Mouse (Mus musculus): Measurements from ENCODE around the gene Inka2.

Inka2 gene

GRCm38 (mm10) chr3:105726037-105726436 is 21.6 kb downstream of the Inka2 start:
- DNase-seq (ENCODE audit: low spot score): no peak

DNA sequence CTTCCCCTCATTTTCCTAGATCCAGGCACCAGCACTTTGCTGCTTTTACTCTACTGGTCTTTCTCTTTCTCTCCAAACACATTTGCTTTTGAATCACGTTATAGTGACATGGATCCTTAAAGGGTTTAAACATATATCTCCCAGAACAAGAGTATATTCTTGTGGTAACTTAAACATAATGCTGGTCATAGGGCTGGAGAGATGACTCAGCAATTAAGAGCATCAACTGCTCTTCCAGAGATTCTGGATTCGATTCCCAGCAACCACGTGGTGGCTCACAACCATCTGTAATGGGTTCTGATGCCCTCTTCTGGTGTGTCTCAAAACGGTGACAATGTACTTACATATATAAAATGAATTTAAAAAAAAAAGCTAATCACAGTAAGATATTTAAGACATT is 28.0 kb downstream of the Inka2 start:
- no peak for DNase-seq (ENCODE audit: low spot score)

- DNase-seq (ENCODE audit: low spot score): no peak
Measured at GRCm38 (mm10) chr3:105733538-105733937, 29.1 kb downstream of the Inka2 start.

- DNase-seq (ENCODE audit: low spot score): no peak
Measured at GRCm38 (mm10) chr3:105735285-105735684, 30.9 kb downstream of the Inka2 start.

- DNase-seq (ENCODE audit: low spot score): no peak
Measured at GRCm38 (mm10) chr3:105736148-105736547, 31.7 kb downstream of the Inka2 start.

- no peak for DNase-seq (ENCODE audit: low spot score)
Measured at GRCm38 (mm10) chr3:105737070-105737469, 32.7 kb downstream of the Inka2 start.

- no peak for DNase-seq (ENCODE audit: low spot score)
Measured at GRCm38 (mm10) chr3:105737666-105738065, 33.3 kb downstream of the Inka2 start.

- no peak for DNase-seq (ENCODE audit: low spot score)
Measured at GRCm38 (mm10) chr3:105746542-105746941, 42.1 kb downstream of the Inka2 start.

- no peak for DNase-seq (ENCODE audit: low spot score)
Measured at GRCm38 (mm10) chr3:105750810-105751209, 46.4 kb downstream of the Inka2 start.

DNA sequence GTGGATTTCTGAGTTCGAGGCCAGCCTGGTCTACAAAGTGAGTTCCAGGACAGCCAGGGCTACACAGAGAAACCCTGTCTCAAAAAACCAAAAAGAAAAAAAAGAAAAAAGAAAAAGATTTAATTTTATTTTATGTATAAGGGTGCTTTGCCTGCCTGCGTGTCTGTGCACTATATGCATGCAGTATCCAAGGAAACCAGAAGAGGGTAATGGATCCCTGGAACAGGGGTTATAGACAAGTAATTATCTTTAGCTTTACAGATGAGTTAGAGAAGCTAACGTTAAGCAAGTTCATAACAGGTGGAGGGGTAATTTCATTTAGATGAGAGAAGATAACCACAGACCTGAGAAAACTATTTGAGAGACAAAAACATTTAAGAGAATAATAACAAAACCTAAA is 49.8 kb downstream of the Inka2 start:
- no peak for DNase-seq (ENCODE audit: low spot score)

GRCm38 (mm10) chr3:105755123-105755522 is 50.7 kb downstream of the Inka2 start:
- DNase-seq (ENCODE audit: low spot score): no peak

DNA sequence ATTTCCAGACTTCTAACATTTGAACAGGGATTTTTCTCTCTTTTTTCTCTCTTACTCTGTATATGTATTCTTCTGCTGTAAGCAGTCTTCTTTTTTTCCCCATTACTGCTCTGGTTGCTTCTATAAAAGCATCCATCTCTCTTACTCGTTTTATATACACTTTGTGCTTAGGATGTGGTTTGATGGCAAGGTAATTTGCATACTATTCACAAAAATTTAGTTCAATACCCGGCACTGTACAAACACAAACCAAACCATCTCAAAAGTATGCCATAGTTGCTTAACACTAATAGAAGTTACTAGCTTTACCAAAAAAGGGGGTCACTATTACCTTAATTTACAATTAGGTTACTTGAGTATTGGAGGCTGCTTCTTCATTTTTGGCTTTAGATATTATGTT is 52.1 kb downstream of the Inka2 start:
- no peak for DNase-seq (ENCODE audit: low spot score)

DNA sequence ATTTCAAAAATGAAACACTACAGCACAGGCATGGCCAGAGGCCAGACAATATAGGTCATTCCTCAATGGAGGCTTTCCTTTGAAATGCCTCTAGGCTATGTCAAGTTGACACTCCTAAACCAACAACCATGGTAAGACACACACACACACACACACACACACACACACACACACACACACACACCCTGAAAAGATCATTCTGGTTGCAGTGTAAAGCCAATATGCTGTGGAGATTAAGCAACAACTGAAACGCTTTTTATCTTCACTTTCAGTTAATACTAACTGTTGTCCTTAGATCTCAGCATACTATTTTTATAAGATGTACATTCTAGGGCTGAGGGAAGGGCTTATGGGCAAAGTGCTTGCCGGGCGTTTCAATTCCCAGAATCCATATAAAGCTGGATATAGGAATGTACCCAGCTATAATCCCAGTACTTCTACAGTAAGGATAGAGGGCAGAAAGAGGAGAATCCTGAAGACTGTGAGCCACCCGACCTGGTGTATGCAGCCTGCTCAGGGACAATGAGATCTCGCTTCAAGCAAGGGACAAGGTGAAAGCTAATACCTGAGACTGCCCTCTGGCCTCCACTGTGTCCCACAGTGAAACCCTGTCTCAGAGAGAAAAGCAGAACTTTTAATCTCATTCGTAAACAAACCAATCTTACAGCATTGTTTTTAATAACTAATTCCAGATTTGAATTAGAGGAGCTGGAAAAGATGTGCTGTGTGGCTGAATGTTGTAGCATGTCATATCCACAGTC is 53.1 kb downstream of the Inka2 start:
- no peak for DNase-seq (ENCODE audit: low spot score)

GRCm38 (mm10) chr3:105758098-105758497 is 53.7 kb downstream of the Inka2 start:
- no peak for DNase-seq (ENCODE audit: low spot score)

DNA sequence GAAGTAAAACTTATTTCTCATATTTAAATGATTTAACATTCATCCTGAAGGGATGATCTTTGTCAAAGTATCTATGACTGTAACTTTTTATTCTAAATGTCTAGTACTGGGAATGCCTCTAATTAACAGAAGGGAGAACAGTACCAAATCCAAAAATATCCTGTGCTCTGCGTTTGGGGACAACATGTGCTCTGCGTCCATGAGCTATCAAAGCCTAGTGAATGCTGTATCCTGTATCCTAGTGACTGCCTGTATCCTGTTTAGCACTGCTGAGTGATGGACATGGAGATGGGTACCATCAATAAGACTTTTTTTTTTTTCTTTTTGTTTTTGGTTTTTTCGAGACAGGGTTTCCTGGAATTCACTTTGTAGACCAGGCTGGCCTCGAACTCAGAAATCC is 54.3 kb downstream of the Inka2 start:
- no peak for DNase-seq (ENCODE audit: low spot score)

DNA sequence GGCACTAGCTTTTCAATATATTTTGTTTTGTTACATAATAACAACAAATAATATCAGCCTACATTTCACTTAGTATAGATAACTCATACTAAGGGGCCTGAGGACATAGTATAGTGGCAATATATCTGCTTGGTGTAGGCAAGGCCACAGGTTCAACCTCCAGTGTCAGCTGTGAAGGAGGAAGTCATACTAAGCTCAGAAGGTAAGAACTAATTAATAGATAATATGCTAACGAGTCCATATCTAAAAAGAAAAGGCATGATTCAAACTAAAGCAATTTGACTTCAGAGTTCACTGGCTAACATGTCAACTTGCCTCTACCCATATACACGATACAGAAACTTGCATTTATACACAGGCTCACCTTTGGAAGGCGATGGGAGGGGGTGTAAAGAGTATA is 55.7 kb downstream of the Inka2 start:
- no peak for DNase-seq (ENCODE audit: low spot score)

GRCm38 (mm10) chr3:105763132-105763851 is 58.9 kb downstream of the Inka2 start:
- no peak for DNase-seq (ENCODE audit: low spot score)

- DNase-seq (ENCODE audit: low spot score): no peak
Measured at GRCm38 (mm10) chr3:105768529-105768928, 64.1 kb downstream of the Inka2 start.

- no peak for DNase-seq (ENCODE audit: low spot score)
Measured at GRCm38 (mm10) chr3:105769380-105769779, 65.0 kb downstream of the Inka2 start.
